Mouse (Mus musculus) ES-E14 (cell line): Measurements from ENCODE around the gene 4933428G20Rik. TPM values are rescaled to one million over a fixed set of nuclear protein-coding genes. Genes with fewer than 3 reads are reported as not detected.

ENCODE experiments used
- DNase-seq: peaks from one replicate; pipeline ENCODE4 v3.0.0-alpha.2; 2013; ENCODE audit warnings: low read depth, low spot score
- H3K27ac ChIP-seq: 2 replicates; pipeline ENCODE4 v1.5.1; 2012; ENCODE audit warnings: low read depth, mild to moderate bottlenecking, low read length, moderate library complexity, mixed read lengths; ENCODE audit not compliant: poor library complexity, insufficient read depth, severe bottlenecking
- H3K36me3 ChIP-seq: 2 replicates; pipeline ENCODE4 v1.6.1; 2012; ENCODE audit warnings: mild to moderate bottlenecking, low read length, moderate library complexity, mixed read lengths; ENCODE audit not compliant: control insufficient read depth, poor library complexity, insufficient read depth, severe bottlenecking
- H3K4me1 ChIP-seq, 2 experiments: fragments of 150-350 bp in 1 of 2; sonication (generic) in 1 of 2; 2 replicates each; pipeline ENCODE4 v1.6.1; 2012; ENCODE audit warnings: low read length in 2 of 2, mild to moderate bottlenecking in 1 of 2, mixed read lengths in 1 of 2; ENCODE audit not compliant: control insufficient read depth in 2 of 2, insufficient read depth in 2 of 2, poor library complexity in 1 of 2
- H3K4me3 ChIP-seq, 2 experiments: fragments of 150-350 bp in 1 of 2; sonication (generic) in 1 of 2; 2 replicates each; pipeline ENCODE4 v1.5.1; 2012; ENCODE audit warnings: low read length in 2 of 2, low read depth in 1 of 2, mild to moderate bottlenecking in 1 of 2, mixed read lengths in 1 of 2; ENCODE audit not compliant: insufficient read depth in 1 of 2, poor library complexity in 1 of 2, severe bottlenecking in 1 of 2
- H3K9ac ChIP-seq: 2 replicates; pipeline ENCODE4 v1.6.1; 2012; ENCODE audit warnings: low read depth, mild to moderate bottlenecking, low read length, mixed read lengths; ENCODE audit not compliant: poor library complexity, insufficient read depth, severe bottlenecking
- H3K9me3 ChIP-seq: fragments of 150-350 bp; sonication (generic); 2 replicates; pipeline ENCODE4 v1.6.1; 2012; ENCODE audit warnings: low read depth, mild to moderate bottlenecking, low read length; ENCODE audit not compliant: control insufficient read depth, insufficient read depth
- CHD2 ChIP-seq: IDR thresholded peaks from 2 replicates; pipeline ENCODE4 v1.6.1; 2014; ENCODE audit warnings: mild to moderate bottlenecking, low read depth, low read length, inconsistent platforms
- HCFC1 ChIP-seq: IDR thresholded peaks from 2 replicates; pipeline ENCODE4 v1.6.1; 2012; ENCODE audit warnings: low read length, inconsistent platforms, borderline replicate concordance; ENCODE audit not compliant: insufficient read depth
- MAFK ChIP-seq: IDR thresholded peaks from 2 replicates; pipeline ENCODE4 v1.6.1; 2014; ENCODE audit warnings: mild to moderate bottlenecking, low read depth, low read length, inconsistent platforms; ENCODE audit not compliant: insufficient read depth
- ZC3H11A ChIP-seq: IDR thresholded peaks from 2 replicates; pipeline ENCODE4 v1.6.1; 2012; ENCODE audit warnings: low read depth, mild to moderate bottlenecking, inconsistent platforms, low read length, borderline replicate concordance
- ZNF384 ChIP-seq: IDR thresholded peaks from 2 replicates; pipeline ENCODE4 v1.6.1; 2012; ENCODE audit warnings: low read depth, low read length, inconsistent platforms
- in situ Hi-C, 2 experiments: fragments of 600-800 bp; cut with MboI; formaldehyde crosslinking; loops; one replicate each; pipeline ENCODE4 v1.15.1; 2025; ENCODE audit warnings: low sequenced_read_pairs in 2 of 2, inconsistent platforms in 1 of 2; ENCODE audit not compliant: unreplicated experiment in 2 of 2
- total RNA-seq: library from RNA; depleted of rRNA; stranded (reverse); fragments of 300-350 nt; gene quantifications from 2 replicates; pipeline ENCODE4 v1.2.3, GENCODE M21; 2012

Gene 4933428G20Rik
- total RNA-seq, 1 experiment, result 0.36 TPM

DNA sequence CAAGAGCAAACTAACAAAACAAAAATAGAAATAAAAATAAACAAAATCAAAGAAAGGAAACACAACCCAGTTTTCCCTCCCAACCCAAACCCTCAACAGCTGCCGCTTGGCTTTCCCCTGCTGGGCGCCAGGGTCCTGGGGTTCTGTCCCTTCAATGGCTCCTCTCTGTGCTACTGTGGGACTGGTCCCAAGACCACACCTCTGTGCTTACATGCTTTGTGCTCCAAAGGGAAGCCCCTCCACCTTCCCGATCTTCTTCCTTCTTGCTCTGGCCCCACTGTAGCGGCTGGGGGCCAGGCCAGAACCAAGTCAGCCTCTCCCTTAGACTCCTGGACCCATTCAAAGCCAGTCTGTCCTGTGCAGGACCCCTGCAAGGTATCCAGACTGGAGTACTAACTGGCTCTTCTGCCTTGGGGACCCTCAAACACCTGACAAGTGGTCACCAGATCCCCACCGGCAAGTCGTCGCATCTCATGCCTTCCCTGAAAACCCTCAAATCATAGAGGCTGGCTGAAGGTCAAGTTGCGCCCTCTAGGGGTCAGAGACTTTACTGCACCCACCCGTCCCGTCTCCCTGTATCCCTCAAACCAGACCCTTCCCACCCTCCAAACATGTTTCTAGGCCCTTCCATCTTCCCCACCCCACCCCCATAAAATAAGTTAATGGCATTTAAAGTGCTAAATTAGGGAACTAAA lies 11.0 kb upstream of the 4933428G20Rik start:
- Histone ChIP-seq H3K4me1 (peaks cover 0 to 30% of the 10 kb centered on the region in 2 experiments; a peak in 2 of 4 replicates), H3K9ac (peak overlapping the region; percentile 58; the same call in 1 of the 2 replicates), H3K36me3 (no peaks in the 10 kb centered on the region; the same call in 1 of the 2 replicates), H3K9me3 (no peaks in the 10 kb centered on the region), H3K4me3 (peak overlapping the region; percentile 49 to 57), H3K27ac (no peak overlapping the region)
- TF ChIP-seq MAFK, result no peak
- no peak for TF ChIP-seq HCFC1
- TF ChIP-seq CHD2, result no peak
- TF ChIP-seq ZNF384, result no peak
- TF ChIP-seq ZC3H11A, result no peak
- peak; percentile 85 for DNase-seq
- in situ Hi-C loops, result no loop called here

DNA sequence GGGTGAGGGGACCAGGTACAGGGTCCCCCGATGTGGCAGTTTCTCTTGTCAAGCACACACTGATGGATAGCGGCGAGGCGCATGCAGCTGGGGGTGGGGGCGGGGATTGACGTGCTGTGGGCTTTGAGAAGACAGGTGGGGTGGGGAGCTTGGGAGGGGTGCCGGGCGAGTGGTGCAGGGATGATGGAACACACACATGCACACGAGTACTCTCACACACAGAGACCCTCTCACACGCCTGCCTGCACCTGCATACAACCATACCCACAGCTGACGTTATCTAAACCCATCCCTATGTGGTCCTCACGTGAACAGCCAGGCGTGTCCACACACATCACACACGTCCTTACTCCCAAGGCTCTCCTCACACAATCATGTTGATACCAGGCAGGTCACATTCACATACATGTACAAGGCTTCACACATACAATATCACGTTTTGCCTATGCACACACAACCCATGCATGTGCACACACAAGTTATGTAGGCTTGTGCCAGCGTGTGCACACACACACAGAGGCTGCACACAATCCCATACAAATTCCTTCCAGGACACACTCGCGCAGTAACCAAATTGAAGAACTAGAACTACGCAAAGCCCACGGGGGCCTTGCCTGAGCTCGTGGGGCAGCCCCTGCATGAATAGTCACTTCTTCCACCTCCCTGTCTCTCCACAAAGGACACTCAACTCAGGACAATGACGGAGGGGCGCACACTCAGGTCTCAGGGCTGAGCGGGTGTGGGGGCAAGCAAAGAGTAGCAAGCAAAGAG lies 9.8 kb upstream of the 4933428G20Rik start:
- Histone ChIP-seq H3K4me1 (peaks cover 0 to 30% of the 10 kb centered on the region in 2 experiments; a peak in 2 of 4 replicates), H3K4me3 (no peak overlapping the region), H3K9me3 (no peaks in the 10 kb centered on the region), H3K9ac (no peak overlapping the region), H3K27ac (no peak overlapping the region), H3K36me3 (no peaks in the 10 kb centered on the region)
- TF ChIP-seq ZNF384 (no peak), MAFK (no peak)
- DNase-seq, result no peak
- in situ Hi-C loops, result no loop called here

DNA sequence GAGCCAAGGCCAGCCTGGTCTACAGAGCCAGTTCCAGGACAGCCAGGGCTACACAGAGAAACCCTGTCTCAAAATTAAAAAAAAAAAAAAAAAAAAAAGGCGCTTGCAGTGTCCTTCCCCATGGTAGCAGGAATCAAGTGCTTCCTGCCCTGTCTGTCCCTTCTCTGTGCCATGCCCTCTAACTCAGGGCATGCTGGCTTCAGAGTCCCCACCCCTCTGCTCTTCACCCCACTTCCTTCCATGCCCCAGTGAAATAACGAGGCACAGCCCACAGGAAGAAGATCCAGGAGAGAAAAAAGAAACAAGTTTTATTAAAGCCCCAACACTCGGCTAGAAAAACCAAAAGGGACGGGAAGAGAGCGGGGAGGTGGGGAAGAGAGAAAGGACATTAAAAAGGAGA lies 8.9 kb upstream of the 4933428G20Rik start:
- TF ChIP-seq MAFK (no peak), ZNF384 (no peak), ZC3H11A (no peak), HCFC1 (no peak), CHD2 (no peak)
- H3K9me3 ChIP-seq, result no peaks in the 10 kb centered on the region
- in situ Hi-C loops, result no loop called here

DNA sequence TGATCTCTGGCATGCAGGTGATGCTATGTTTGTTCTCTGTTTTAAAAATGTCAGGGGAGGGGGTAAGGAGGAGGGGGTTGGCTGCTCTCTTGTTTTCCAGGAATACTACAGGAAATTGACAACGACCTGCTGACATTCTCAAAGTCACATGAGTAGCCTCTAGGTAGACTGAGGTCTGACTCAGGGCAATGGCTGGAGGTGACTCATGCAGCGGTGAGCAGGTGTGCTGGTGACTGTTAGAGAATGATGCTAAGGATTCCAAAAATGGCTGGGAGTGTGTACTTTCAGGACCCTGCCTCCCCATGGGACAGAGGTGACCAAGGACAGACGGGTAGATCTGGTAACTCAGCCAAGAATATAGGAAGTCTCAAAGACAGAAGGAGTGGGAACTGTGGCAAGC lies 8.1 kb upstream of the 4933428G20Rik start:
- Histone ChIP-seq H3K27ac (no peak overlapping the region), H3K36me3 (no peaks in the 10 kb centered on the region), H3K9ac (no peak overlapping the region), H3K4me3 (no peak overlapping the region), H3K9me3 (no peaks in the 10 kb centered on the region), H3K4me1 (peaks cover under 1 to 28% of the 10 kb centered on the region in 2 experiments; a peak in 3 of 4 replicates)
- in situ Hi-C loops, result no loop called here
- no peak for DNase-seq
- no peak for TF ChIP-seq MAFK
- no peak for TF ChIP-seq ZC3H11A
- no peak for TF ChIP-seq CHD2
- TF ChIP-seq ZNF384, result no peak
- TF ChIP-seq HCFC1, result no peak

More for the DNA sequence above, 8.9 kb upstream of the 4933428G20Rik start:
- Histone ChIP-seq H3K4me3 (no peak overlapping the region), H3K27ac (no peak overlapping the region), H3K4me1 (peaks cover 0 to 30% of the 10 kb centered on the region in 2 experiments; a peak in 2 of 4 replicates), H3K9ac (no peak overlapping the region), H3K36me3 (no peaks in the 10 kb centered on the region)
- DNase-seq, result no peak
